Mouse (Mus musculus) MN1 (cell line): ENCODE data around the gene Nucks1.
"Not testable (repeated sequence)": the region's sequence is repeated elsewhere in the genome, so short reads cannot be mapped to it uniquely, and the experiment has no call there.

Source experiments
- DNase-seq: peaks from one replicate; pipeline ENCODE4 v3.0.0-alpha.2; 2016; ENCODE audit warnings: low spot score

Nucks1 gene

DNA sequence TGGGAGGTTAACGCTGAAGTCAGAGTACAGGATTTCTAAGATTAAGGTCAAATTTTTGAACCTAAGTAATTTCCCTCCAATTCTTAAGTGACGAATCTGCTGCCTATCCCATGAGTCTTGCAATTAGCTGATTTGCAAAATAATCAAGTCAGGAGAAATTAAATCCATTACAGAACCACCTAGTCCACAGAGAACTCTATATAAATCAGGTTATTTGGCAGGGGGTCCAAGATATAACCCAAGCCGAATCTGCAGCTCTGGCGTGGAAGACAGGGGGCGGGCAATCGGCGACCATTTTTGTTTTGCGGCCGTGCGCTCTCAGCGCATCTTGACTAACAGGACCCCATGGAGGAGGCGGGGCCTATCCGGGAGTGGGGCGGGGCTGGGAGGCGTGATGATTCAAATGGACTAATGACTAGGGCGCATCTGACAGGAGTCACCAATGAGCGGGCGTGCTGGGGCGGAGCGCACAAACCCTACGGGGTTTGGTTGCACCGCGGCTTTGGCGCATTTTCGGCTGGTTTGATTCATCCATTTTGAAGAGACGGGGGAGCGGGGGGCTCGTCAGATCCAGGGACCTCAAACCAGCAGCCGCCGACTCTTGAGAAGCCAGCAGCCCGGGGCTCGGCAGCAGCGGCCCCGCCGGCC is at the start of gene Nucks1:
Gene Nucks1, plus strand, starts transcription at position 534 of the 648 bp plus-strand sequence.
- peak; percentile 97 for DNase-seq

DNA sequence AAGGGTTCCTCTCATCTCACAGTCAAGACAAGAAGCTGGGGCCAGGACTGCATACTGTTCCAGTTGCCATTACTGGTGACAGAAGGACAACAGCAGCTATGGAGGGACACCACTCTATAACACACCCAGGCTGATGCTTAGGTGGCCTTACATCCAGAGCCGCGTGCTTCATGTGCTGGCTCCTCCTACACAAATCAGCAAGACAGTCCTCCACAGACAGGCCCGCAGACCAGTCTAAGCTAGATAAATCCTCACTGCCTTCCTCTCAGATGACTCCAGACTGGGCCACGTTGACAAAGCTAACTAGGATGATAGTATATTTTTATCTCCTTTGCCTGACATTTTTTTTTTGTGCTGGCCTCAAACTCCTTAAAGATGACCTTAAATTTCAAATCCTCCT is 48.5 kb upstream of the Nucks1 start:
- DNase-seq, result no peak

DNA sequence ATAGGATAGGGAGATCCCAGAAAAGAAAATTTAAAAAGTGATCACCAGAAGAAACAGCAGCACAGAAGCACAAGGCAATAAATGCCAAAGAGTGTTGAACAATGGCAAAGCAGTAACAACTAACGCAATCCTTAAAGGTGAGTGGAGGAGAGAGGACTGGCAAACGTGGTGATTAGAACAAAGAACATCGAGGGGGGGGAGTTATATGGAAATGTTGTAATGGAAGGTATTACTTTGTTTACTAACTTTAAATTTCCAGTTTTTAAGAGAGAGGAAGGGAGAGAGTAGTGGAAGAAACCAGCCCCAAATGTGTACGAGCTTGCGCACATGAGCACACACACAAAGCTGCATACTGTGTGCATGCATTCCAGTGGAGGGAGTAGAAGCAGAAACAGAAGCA is 44.7 kb upstream of the Nucks1 start:
- DNase-seq, result no peak

DNA sequence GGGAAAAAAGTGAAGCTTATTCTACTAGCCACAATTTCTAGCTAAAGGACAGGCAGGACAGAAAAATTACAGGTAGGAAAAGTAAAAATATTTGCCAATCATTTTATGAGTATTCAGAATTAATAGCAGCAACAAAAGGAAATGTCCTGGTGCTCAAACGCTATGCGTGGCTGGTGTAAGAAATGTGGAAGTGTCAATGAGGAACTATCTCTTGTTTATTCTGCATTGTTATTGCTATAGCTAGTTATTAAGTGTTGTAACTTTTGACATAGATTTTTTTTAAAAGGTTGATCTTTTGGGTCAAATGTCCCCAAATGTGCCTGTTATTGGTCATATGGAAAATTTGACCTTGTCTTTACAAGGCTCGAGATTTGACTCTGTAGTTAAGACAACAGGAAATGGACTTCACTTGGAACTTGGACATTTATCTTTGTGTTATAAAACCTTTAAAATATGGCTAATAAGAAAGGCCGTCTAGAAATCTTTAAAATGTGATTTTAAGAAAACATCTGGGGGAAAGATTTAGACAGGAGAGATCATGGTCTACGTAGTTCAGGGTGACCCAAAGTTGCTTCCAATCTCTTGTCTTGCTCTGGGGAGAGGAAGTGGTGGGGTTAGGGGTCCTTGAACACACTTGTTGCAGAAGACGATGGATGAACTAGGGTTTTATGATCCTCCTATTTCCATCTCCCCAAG is 43.9 kb upstream of the Nucks1 start:
- no peak for DNase-seq

DNA sequence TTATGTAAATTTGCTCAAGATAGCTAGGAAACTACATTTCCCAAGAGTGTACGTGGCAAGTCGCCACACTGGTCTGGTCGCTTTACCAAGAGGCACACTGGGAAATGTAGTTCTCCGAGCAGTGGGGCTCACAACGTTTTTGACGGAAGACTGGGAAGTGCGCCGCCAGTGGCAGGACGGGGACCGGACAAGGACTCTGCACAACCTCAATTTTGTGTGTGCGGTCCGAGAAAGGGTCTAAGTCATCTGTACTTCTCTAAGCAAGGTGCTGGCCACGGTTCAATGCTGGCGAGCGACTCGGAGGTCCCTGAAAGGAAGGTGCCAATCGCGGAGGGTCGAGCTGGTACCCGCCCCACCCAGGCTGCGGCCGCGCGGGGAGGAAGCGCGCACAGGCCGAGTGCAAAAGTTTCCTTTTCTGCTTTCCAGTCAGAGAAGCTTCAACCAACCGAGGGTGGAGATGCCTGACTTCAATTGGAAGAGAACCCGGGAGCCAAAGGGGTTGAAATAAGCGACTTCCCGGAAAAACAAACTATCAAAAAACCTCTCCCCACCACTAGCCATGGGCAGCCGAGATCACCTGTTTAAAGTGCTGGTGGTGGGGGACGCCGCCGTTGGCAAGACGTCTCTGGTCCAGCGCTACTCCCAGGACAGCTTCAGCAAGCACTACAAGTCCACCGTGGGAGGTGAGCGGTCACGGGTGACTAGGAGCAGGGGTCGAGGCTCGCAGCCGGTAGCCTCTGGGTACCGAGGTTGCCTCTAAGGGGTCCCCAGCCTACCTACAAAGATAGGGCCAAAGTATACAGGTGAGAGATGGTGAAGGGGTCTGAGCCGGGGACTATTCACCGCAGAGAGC is 43.0 kb upstream of the Nucks1 start, which contains the start of gene Rab29:
Gene Rab29, plus strand, starts transcription at position 132 of the 853 bp plus-strand sequence.
- no peak for DNase-seq

DNA sequence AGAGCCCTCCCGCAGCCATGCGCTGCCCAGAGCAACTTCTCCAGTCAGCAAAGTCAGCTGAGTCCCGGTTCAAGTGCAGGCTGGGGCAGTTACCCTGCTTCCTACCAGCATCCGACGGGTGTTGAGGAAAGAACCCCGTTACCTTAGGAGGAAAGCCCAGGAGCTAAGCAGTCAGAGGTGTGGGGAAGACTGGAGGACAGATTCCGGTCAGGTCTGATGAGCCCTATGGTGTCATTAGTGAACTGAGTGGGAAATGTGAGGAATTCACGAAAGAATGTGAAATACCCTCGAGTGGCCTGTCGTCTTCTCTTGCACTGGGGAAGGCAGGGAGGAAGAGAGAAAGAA is 42.4 kb upstream of the Nucks1 start:
- no peak for DNase-seq

DNA sequence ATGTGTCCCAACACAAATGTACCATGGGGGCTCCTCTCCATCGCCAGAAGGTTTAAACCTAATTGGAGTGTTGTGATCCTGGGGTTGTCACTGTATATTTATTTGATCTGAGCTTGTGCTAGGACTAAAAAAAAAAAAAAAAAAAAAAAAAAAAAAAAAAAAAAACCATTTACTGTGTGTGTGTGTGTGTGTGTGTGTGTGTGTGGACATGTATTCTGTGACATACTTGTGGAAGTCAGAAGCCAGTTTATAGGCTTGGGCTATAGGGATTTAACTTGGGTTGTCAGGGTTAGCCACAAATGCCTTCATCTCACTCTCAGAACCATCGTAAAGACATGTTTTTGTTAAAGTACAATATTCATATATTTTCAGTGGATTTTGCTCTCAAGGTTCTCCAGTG is 40.8 kb upstream of the Nucks1 start:
- DNase-seq, result no peak

DNA sequence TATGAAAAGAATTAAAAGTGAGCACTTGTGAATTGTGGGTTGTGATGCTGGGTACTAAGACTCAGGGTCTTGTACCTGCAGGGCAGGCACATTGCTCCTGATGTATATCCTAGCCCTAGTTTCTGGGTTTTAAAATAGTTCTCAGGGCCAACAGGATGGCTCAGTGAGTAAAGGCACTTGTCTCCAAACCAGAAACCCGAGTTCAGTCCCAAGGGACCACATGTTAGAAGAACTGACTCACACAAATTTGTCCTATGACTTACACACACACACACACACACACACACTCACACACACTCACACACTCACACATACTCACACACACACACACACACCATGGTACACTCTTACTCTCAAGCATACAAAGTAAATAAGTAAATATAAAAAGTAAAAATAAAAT is 37.5 kb upstream of the Nucks1 start:
- no peak for DNase-seq

DNA sequence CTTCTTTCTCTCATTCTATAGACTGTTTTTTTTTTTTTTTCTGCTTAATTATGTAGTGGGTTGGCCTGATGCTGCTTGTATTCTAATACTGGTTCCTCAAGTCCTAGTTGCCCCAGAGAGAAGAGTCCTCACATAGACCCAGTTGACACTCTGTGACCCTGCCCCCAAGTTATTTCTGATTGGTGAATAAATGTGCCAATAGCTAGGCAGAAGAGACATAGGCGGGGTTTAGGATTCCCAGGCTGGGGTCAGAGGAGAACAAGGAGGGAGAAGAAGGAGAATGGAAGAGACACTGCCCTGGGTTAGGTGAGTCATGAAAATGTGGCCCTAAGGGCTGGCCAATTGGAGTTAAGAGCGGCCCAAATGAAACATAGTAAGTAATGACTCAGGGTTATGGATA is 30.5 kb upstream of the Nucks1 start:
- no peak for DNase-seq

DNA sequence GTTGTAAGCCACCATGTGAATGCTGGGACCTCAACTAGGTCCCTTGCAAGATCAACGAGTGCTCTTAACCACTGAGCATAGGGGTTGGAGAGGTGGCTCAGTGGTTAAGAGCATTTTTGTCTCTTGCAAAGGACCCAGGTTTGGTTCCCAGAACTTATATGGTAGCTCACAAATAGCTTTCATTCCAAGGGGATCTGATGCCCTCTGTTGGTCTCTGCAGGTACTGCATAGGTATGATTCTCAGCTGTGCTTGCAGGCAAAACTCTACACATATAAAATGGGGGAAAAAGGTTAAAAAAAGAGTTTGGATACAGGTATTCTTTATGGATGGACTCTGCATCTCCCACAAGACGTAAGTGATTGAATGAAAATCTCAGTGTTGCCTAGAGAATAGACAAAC is 27.5 kb upstream of the Nucks1 start:
- peak; percentile 28 for DNase-seq

DNA sequence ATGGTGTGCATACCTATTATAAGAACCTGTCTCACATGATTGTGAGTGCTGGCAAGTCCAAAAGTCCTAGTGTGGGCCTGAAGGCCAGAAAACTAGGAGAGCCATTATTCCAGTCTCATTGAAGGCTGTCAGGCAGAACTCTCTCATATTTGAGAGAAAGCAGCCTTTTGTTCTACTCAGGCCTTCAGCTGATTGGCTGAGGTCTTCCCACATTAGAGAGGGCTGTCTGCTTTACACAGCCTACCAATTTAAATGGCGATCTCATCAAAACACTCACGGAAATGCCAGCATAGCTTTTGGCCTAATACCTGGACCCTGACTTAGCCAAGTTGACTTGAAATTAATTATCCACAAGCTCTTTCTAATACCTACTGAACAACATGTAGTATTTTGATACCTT is 24.2 kb upstream of the Nucks1 start:
- no peak for DNase-seq

DNA sequence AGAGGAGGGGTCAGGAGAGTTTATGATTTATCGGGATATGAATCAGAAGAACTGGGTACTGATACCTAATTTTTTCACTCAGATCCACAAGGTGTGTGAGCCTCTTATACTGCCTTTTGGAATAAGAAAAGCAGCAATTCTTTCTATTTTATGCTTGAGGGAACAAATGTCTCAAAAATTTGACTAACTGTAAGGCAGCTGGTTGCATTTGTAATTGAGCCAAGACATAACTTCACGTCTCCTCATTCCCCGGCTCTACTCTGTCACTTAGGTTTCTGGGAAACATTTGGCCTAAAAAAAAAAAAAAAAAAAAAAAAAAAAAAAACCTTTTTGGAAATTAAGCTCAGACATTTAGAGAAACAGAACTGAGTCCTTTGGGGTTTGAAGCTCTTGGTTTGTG is 23.7 kb upstream of the Nucks1 start:
- no peak for DNase-seq

DNA sequence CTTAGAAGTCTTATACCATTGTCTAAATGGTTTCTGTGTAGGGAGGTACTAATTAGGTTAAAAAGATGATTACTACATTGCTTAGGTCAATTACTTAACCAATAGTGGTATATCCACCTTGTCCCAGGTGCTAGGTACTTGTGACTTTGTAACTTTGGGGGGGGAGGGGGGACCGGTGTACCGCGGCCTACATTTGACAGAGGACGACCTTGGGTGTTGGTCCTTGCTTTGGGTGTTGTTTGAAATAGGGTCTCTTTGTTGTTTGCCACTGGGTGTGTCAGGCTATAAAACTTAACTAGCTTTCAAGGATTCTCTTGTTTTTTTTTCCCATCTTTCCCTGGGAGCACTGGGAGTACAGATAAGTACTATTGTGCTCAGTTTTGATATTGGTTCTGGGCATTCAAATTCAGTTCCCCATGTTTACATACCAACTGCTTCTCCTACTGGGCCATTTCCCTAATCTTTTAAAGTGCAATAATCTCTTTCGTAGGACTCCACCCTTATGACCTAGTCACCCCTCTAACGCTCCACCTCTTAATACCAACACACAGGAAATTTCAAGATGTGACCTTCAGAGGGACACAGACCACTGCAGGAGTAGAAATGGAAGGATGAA is 20.2 kb upstream of the Nucks1 start:
- DNase-seq, result no peak

DNA sequence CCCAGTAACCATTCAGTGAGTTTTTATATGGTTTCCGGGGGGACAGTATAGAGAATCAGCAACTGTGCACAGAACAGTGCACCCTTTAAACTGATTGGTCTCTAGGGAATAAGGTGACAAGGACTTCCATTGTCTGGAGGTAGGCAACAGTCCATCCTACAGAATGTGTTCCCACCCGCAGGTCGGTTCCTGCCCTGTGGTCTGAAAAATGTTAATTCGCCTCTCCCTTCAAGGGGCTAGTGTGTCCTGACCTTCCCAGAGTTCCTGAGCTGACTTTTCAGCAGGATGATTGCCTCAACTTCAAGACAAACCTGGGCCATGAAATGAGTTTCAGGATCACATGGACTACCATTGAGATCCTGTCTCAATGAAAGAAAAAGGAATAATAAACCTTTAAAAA is 18.9 kb upstream of the Nucks1 start:
- DNase-seq, result no peak

DNA sequence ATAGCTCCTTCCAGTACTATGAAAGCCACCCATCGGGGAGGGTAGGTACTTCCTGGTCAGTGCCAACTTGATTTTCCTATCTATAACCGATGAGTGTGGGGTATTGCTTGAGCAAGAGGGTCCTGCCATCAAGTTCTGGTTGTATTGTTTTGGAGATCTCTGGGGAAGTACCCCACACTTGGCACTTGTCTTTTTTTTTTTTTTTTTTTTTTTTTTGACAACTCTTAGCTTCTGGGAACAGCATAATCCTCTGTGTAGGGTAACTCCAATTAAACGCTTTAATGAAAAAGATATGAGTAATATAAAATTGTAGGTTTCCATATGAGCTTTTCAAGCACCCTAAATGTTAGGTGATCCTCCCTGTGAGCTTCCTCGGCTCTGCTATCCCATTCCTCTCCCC is 7.7 kb upstream of the Nucks1 start:
- DNase-seq, result no peak

DNA sequence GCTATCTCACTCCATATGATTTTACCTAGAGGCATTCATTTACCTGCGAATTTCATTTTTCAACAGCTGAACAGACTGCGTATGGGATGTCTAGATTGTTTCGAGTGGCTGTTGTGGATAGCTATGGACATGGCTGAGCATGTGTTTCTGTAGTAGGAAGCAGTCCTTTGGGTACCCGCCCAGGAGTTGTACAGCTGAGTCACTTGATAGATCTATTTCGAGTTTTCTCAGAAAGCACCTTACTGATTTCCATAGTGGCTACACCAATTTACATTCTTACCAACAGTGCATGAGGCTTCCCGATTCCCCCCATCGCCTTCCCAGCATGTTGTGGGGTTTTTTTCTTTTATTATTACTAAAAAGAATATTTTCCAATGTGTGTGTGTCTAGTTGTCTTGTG is 7.1 kb upstream of the Nucks1 start:
- no peak for DNase-seq

DNA sequence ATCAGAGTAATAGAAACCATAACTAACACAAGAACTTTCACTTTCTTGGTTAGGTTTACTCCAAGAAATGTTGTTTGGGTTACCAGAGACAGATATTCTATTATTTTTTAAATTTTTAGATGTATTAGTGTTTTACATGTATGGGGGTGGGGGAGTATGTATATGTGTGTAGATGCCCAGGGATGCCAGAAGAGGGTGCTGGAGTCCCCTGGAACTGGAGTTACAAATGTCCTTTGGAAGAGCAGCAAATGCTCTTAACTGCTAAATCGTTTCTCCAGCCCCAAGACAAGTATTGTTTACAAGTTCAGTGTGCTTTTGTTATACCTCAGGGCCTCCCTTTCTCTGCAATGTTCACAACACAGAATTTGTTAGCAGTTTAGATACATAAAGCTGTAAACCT is 4.8 kb upstream of the Nucks1 start:
- no peak for DNase-seq

DNA sequence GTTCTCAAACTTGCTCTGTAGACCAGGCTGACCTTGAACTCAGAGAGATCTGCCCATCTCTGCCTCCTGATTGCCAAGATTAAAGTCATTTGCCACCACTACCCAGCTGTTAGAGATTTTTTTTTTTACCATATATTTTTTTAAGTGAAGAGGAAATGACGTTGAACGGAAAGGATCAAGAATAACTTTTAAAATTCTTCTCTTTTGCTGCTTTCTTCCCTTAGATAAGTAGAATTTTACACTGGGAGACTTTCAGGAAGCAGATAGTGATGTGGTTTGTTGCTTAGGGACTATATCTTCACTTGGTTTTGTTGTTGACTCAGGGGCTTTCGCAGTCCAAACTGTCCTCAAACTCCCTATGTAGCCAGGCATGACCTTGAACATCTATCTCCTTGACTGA is 1.9 kb upstream of the Nucks1 start:
- DNase-seq, result no peak

DNA sequence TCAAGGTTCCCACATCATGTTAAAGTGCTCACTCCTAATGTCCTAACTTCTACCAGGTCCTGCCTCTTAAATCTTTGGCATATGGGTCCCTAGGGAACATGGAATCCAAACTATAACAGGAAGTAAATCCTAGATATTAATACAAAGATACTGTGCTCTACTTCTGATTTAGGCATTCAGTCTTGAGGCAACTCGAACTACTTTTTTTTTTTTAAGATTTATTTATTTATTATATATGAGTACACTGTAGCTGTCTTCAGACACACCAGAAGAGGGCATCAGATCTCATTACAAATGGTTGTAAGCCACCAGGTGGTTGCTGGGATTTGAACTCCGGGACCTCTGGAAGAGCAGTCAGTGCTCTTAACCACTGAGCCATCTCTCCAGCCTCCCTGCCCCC is 1.1 kb upstream of the Nucks1 start:
- not testable (repeated sequence) for DNase-seq

DNA sequence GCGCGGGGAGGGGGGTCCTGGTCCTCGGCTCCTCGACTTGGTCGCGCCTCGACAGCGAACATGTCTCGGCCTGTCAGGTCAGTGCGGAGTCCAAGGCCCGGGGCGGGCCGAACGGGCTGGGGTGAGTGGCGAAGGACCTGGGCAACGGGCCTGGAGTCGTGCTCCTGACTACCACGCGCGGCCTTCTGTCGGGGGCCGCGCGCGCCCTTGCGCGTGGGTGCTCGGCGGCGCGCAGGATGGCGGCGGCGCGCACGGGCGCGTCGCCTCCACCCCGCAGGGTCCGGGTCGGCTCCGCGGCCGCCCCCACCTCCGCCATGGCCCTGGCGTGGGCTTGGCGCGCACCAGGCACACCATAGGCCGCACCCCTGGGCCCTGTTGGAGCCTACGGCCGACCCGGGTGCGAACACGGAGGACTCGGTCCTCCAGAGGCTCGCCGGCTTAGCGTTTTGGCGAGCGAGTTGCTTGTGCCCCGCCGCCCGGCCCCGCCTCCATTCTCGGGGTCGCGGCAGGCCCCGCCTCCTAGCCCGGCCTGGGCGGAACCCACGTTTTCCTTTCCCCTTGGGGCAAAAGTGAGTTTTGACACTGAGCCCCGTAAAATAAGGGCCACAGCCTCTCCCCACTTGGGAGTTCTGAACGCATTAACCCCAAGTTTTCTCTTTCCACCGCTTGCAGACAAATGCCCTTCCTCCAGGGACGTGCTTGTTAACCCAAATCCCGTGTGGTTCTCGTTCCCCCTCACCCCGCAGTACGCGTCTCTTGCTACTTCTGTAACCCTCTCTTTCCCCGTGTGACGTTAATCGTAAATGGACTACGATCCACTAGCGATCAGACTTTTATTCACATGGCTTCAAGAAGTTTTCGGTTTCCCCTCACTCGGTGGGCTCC is 582 bp downstream of the Nucks1 start:
- DNase-seq, result peak; percentile 83

DNA sequence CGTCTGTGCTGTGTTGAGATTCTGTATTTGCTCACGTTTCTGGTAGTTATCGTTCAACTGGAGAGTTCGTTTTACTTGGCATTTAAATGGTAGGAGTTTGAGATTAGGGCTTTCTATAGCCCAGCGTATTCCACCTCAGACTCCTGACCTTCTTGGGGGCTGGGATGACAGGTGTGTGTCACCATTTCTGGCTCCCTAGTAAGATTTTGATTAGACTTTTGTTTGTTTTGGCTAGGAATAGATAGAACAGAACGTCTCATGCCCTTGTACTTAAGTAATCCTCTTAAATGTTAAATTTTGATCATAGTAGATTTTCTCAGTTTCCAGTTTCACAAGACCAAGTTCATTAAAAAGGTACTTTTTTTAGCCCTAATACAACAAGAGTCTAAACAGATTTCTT is 7.3 kb downstream of the Nucks1 start:
- no peak for DNase-seq

DNA sequence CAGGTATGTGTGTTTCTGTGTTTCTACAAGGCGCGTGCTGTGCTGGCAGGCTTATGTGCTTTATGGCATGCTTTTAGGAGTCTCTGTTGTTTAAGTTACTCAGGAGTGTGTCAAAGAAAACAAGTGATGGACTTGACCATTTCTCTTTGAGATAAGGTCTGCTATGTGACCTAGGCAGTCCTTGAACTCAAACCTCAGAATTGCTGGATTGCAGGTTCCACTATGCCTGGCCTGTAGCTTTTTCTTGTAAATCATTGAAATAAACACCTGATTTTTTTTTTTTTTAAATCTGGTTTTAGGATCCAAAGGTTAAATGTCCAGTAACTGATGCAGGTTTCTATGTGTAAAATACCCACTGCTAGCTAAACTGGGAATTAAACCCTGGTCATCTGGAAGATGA is 8.7 kb downstream of the Nucks1 start:
- DNase-seq, result no peak
